ENCODE assay signal across 24 mouse cellular contexts in genomic region chr17:3393981-3394380, GRCm38 (mm10).
DNase-seq lines count a peak whose midpoint lies in the region; ATAC-seq lines count a peak whose summit lies in the region.
"Had no signal": no experiment of that assay in that cellular context is flagged by ENCODE, and none has a peak within 500 bp of the region (broad histone marks: within the 10 kb centered on the region; RNA-seq: fewer than 3 reads in every experiment).

No protein-coding gene starts in this region.

- H3K27ac ChIP-seq in forebrain, embryonic 16.5 days (ENCODE audit: low read length), result peak overlapping the region; percentile 21
- H3K27ac ChIP-seq in forebrain, embryonic 11.5 days (ENCODE audit: low read depth, low read length), result no peak overlapping the region
- no peak overlapping the region for H3K27ac ChIP-seq in hindbrain, embryonic 13.5 days
- H3K27ac ChIP-seq: embryonic facial prominence, embryonic 13.5 days; heart, embryonic 10.5 days; hindbrain, embryonic 12.5 days; hindbrain, postnatal 0 days had no signal

- H3K27me3 ChIP-seq in forebrain, embryonic 16.5 days (replicated peaks; ENCODE audit: control insufficient read depth, insufficient read depth, low read length), result no peaks in the 10 kb centered on the region
- no peaks in the 10 kb centered on the region for H3K27me3 ChIP-seq in forebrain, embryonic 11.5 days (ENCODE audit: control insufficient read depth, insufficient read depth, low read length)
- H3K27me3 ChIP-seq in hindbrain, embryonic 13.5 days, result no peaks in the 10 kb centered on the region
- H3K27me3 ChIP-seq: CH12.LX; embryonic facial prominence, embryonic 13.5 days; hindbrain, embryonic 12.5 days; Patski had no signal

- WGBS in forebrain, embryonic 16.5 days, result 40% methylated on average over 2 of the region's 2 CpGs
- WGBS in forebrain, embryonic 11.5 days, result 91% methylated on average over 2 of the region's 2 CpGs
- WGBS in hindbrain, embryonic 13.5 days, result 93% methylated on average over 2 of the region's 2 CpGs

- no peaks in the 10 kb centered on the region for H3K9me3 ChIP-seq in forebrain, embryonic 16.5 days (ENCODE audit: control insufficient read depth, low read length)
- H3K9me3 ChIP-seq in forebrain, embryonic 11.5 days (ENCODE audit: control insufficient read depth, low read length), result no peaks in the 10 kb centered on the region
- no peaks in the 10 kb centered on the region for H3K9me3 ChIP-seq in hindbrain, embryonic 13.5 days
- H3K9me3 ChIP-seq: embryonic facial prominence, embryonic 13.5 days; heart, embryonic 10.5 days; hindbrain, embryonic 12.5 days had no signal

- peaks cover 32% of the 10 kb centered on the region for H3K4me1 ChIP-seq in forebrain, embryonic 16.5 days (replicated peaks; ENCODE audit: control insufficient read depth, insufficient read depth, low read length)
- no peaks in the 10 kb centered on the region for H3K4me1 ChIP-seq in forebrain, embryonic 11.5 days (replicated peaks; ENCODE audit: control insufficient read depth, insufficient read depth, low read length)
- H3K4me1 ChIP-seq in hindbrain, embryonic 13.5 days (replicated peaks), result no peaks in the 10 kb centered on the region
- H3K4me1 ChIP-seq: hindbrain, embryonic 12.5 days had no signal

- intact Hi-C loops in left cerebral cortex, postnatal 4 days (cut with DNase I), result no loop called here

- no peaks in the 10 kb centered on the region for H3K36me3 ChIP-seq in forebrain, embryonic 16.5 days (ENCODE audit: control insufficient read depth, insufficient read depth)
- H3K36me3 ChIP-seq in forebrain, embryonic 11.5 days (ENCODE audit: control insufficient read depth, insufficient read depth, low read length), result no peaks in the 10 kb centered on the region
- no peaks in the 10 kb centered on the region for H3K36me3 ChIP-seq in hindbrain, embryonic 13.5 days
- H3K36me3 ChIP-seq: embryonic facial prominence, embryonic 13.5 days; heart, embryonic 10.5 days; hindbrain, embryonic 12.5 days had no signal

- no peak overlapping the region for H3K9ac ChIP-seq in forebrain, embryonic 16.5 days (replicated peaks; ENCODE audit: low read depth, low read length)
- no peak overlapping the region for H3K9ac ChIP-seq in forebrain, embryonic 11.5 days (ENCODE audit: low read length)
- H3K9ac ChIP-seq in hindbrain, embryonic 13.5 days, result no peak overlapping the region
- H3K9ac ChIP-seq: embryonic facial prominence, embryonic 13.5 days; hindbrain, embryonic 12.5 days had no signal

- H3K4me2 ChIP-seq in forebrain, embryonic 16.5 days (ENCODE audit: low read length), result no peak overlapping the region
- H3K4me2 ChIP-seq in forebrain, embryonic 11.5 days (ENCODE audit: low read depth, low read length, severe bottlenecking), result no peak overlapping the region
- H3K4me2 ChIP-seq in hindbrain, embryonic 13.5 days, result no peak overlapping the region
- H3K4me2 ChIP-seq: embryonic facial prominence, embryonic 13.5 days; hindbrain, embryonic 12.5 days had no signal

- no peak for DNase-seq in forebrain, embryonic 11.5 days (ENCODE audit: low spot score)
- peak; percentile 47 for DNase-seq in left cerebral cortex, adult 11 months (ENCODE audit: low spot score)
- DNase-seq in left cerebral cortex, postnatal 4 days, result no peak
- peak; percentile 81 for DNase-seq in brain, adult 2 months (ENCODE audit: low read depth, low spot score)
- DNase-seq in brain, embryonic 18.5 days (ENCODE audit: low read depth, low spot score), result peak; percentile 54
- DNase-seq: adrenal gland, adult 2 months; adrenal gland, postnatal 25 days; cerebellum, adult 18-20 months; cerebellum, adult 9-11 months; cerebellum, postnatal 36 days; gastrocnemius, postnatal 10 days; heart, adult 18-20 months; heart, postnatal 10 days; heart, postnatal 4 days; kidney, adult 18-20 months had no signal

- peak; percentile 43; the same call in 1 of the 2 replicates for ATAC-seq in forebrain, embryonic 16.5 days
- ATAC-seq in forebrain, embryonic 11.5 days (replicated peaks; ENCODE audit: low FRiP score), result no peak
- no peak for ATAC-seq in hindbrain, embryonic 13.5 days (ENCODE audit: low FRiP score)
- ATAC-seq: activated CD4-positive, CD25-positive, alpha-beta regulatory T cell, adult 4 months; hindbrain, postnatal 0 days; Patski had no signal

- H3K4me3 ChIP-seq in forebrain, embryonic 16.5 days (replicated peaks; ENCODE audit: low read length), result no peak overlapping the region
- no peak overlapping the region for H3K4me3 ChIP-seq in forebrain, embryonic 11.5 days (ENCODE audit: low read depth, low read length)
- no peak overlapping the region for H3K4me3 ChIP-seq in hindbrain, embryonic 13.5 days
- H3K4me3 ChIP-seq: embryonic facial prominence, embryonic 13.5 days; heart, embryonic 10.5 days; hindbrain, embryonic 12.5 days had no signal

Comparison
In these comparisons a context has a peak if more than half of its experiments do, and no peak if none do; other contexts are left out.
1. DNase-seq: peak in left cerebral cortex, adult 11 months (single experiment), brain, adult 2 months (single experiment) and brain, embryonic 18.5 days (single experiment); none in forebrain, embryonic 11.5 days (single experiment) and left cerebral cortex, postnatal 4 days (single experiment).